Mouse (Mus musculus) heart, embryonic 11.5 days (tissue): ENCODE data around the gene Cebpe. TPM values are rescaled to one million over a fixed set of nuclear protein-coding genes. Genes with fewer than 3 reads are reported as not detected.

Experiments used
- ATAC-seq: fragments of 200-750 bp; cut with Nextera tagmentation; replicated peaks from 2 replicates; pipeline ENCODE4 v1.8.0; 2017; ENCODE audit warnings: moderate library complexity; ENCODE audit not compliant: insufficient number of reproducible peaks, low FRiP score, low TSS enrichment
- H3K27ac ChIP-seq: fragments of 300-500 bp; sonication (generic); 2 replicates; pipeline ENCODE4 v1.5.1; 2014; ENCODE audit warnings: mild to moderate bottlenecking, low read depth, low read length
- H3K27me3 ChIP-seq: fragments of 300-500 bp; sonication (generic); 2 replicates; pipeline ENCODE4 v1.6.1; 2014; ENCODE audit warnings: mild to moderate bottlenecking, low read length, mixed read lengths; ENCODE audit not compliant: control insufficient read depth, insufficient read depth
- H3K36me3 ChIP-seq: fragments of 300-500 bp; sonication (generic); 2 replicates; pipeline ENCODE4 v1.6.1; 2014; ENCODE audit warnings: mild to moderate bottlenecking, low read length, moderate library complexity, mixed read lengths; ENCODE audit not compliant: control insufficient read depth, insufficient read depth
- H3K4me1 ChIP-seq: fragments of 300-500 bp; sonication (generic); 2 replicates; pipeline ENCODE4 v1.6.1; 2014; ENCODE audit warnings: low read length; ENCODE audit not compliant: control insufficient read depth, insufficient read depth
- H3K4me2 ChIP-seq: fragments of 300-500 bp; sonication (generic); 2 replicates; pipeline ENCODE4 v1.6.1; 2014; ENCODE audit warnings: mild to moderate bottlenecking, moderate library complexity
- H3K4me3 ChIP-seq: fragments of 300-500 bp; sonication (generic); 2 replicates; pipeline ENCODE4 v1.5.1; 2014; ENCODE audit warnings: low read depth, low read length
- H3K9ac ChIP-seq: fragments of 300-500 bp; sonication (generic); 2 replicates; pipeline ENCODE4 v1.6.1; 2014; ENCODE audit warnings: mild to moderate bottlenecking, low read depth, low read length, moderate library complexity
- H3K9me3 ChIP-seq: fragments of 300-500 bp; sonication (generic); replicated peaks from 2 replicates; pipeline ENCODE4 v1.6.1; 2016; ENCODE audit warnings: low read length; ENCODE audit not compliant: control insufficient read depth
- WGBS: fragments of 180-500 bp; shearing (Covaris S2); extraction: QIAGEN DNeasy Blood & Tissue Kit; methylation state at CpG from one replicate; pipeline ENCODE4 v1.1.7; 2014; ENCODE audit not compliant: insufficient replicate concordance; 5-methylcytosine and 5-hydroxymethylcytosine counted together
- polyA plus RNA-seq: library from polyadenylated mRNA; unstranded; fragments of >200 nt; fragmentation: Nextera tagmentation; extraction: Ambion mirVana; gene quantifications from 2 replicates; pipeline ENCODE4 v1.2.1, GENCODE M21; 2014

Cebpe gene
- polyA plus RNA-seq, 1 experiment from 2014 or later, result not detected

DNA sequence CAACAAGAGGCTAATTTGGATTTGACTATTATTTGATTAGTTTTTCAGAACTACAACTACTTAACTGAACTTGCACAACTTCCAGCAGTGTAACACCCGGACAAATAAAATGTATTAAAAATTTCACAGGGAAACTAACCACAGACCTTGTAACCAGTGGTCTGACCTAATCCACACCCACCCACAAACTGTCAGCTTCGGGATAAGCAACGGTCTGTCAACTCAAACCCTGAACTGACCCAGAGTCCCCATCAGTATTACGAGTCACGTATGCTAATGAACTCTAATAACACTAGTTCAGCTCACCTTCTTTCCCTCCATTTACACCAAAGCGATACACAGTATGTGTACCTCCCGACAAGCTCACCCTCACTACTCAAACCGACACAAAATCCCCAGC lies 26.5 kb downstream of the Cebpe start:
- 12% methylated on average over 8 of the region's 8 CpGs for WGBS

DNA sequence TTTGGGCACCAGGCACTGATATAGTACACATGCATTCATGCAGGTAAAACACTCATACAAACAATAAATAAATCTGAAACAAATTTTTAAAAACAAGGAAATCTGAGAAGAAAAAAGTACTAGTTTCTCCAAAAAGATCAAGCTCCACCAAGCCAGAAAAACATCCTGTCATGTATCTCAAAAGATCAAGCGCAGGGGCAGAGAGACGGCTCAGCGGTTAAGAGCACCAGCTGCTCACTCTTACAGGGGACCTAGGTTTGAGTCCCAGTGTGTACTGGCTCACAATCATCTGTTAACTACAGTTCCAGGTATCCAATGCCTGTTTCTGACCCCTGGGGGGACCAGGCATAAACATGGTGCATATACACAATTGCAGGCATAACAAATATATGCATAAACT lies 29.6 kb downstream of the Cebpe start:
- H3K27me3 ChIP-seq, result no peaks in the 10 kb centered on the region
- no peak overlapping the region for H3K4me2 ChIP-seq
- no peak overlapping the region for H3K9ac ChIP-seq
- peaks cover 10% of the 10 kb centered on the region for H3K36me3 ChIP-seq
- peaks cover 11% of the 10 kb centered on the region for H3K4me1 ChIP-seq
- WGBS, result 91% methylated on average over 3 of the region's 3 CpGs
- no peak overlapping the region for H3K27ac ChIP-seq
- H3K4me3 ChIP-seq, result no peak overlapping the region
- no peak for ATAC-seq
- H3K9me3 ChIP-seq, result no peaks in the 10 kb centered on the region

More for the DNA sequence above, 26.5 kb downstream of the Cebpe start:
- H3K36me3 ChIP-seq, result peaks cover 5% of the 10 kb centered on the region; the same call in 1 of the 2 replicates
- no peaks in the 10 kb centered on the region for H3K27me3 ChIP-seq
- H3K27ac ChIP-seq, result peak overlapping the region; percentile 98
- peak overlapping the region; percentile 89 for H3K4me2 ChIP-seq
- H3K9ac ChIP-seq, result peak overlapping the region; percentile 99
- H3K4me3 ChIP-seq, result peak overlapping the region; percentile 89
- no peak for ATAC-seq
- no peaks in the 10 kb centered on the region for H3K9me3 ChIP-seq
- H3K4me1 ChIP-seq, result peaks cover 17% of the 10 kb centered on the region

- WGBS, result 86% methylated on average over 16 of the region's 16 CpGs
- Histone ChIP-seq H3K4me1 (no peaks in the 10 kb centered on the region), H3K27ac (no peak overlapping the region), H3K36me3 (peaks cover 23% of the 10 kb centered on the region), H3K4me2 (no peak overlapping the region), H3K9ac (0 out of 2 replicates have a peak overlapping the region, but pooled peaks have one; percentile 16), H3K4me3 (no peak overlapping the region), H3K9me3 (no peaks in the 10 kb centered on the region), H3K27me3 (no peaks in the 10 kb centered on the region)
- ATAC-seq, result no peak
Observed at GRCm38 (mm10) chr14:54678657-54679304, 33.2 kb downstream of the Cebpe start.

DNA sequence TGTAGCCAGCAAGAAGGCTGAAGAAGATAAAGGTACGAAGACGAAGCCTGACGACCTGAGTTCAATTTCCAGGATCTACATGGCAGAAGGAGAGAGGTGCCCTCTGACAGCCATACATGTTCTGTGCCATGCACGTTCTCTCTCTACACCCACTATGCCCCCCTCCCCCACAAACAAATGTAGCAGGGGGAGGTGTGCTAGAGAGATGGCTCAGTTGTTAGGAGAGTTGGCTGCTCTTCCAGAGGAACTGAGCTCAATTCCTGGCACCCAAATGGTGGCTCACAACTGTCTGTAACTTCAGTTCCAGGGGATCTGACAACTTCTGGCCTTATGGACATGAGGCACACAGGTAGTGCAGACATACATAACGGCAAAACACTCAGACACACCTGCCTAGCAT lies 35.7 kb downstream of the Cebpe start:
- Histone ChIP-seq H3K9ac (no peak overlapping the region), H3K4me3 (no peak overlapping the region), H3K4me2 (no peak overlapping the region), H3K27me3 (no peaks in the 10 kb centered on the region), H3K36me3 (peaks cover 29% of the 10 kb centered on the region), H3K9me3 (no peaks in the 10 kb centered on the region), H3K27ac (no peak overlapping the region), H3K4me1 (no peaks in the 10 kb centered on the region)
- no peak; the same call in 1 of the 2 replicates for ATAC-seq
- 89% methylated on average over 5 of the region's 5 CpGs for WGBS

GRCm38 (mm10) chr14:54674317-54674716 lies 37.7 kb downstream of the Cebpe start:
- H3K27me3 ChIP-seq, result no peaks in the 10 kb centered on the region
- no peak for ATAC-seq
- no peak overlapping the region for H3K4me2 ChIP-seq
- H3K4me3 ChIP-seq, result no peak overlapping the region
- H3K36me3 ChIP-seq, result peaks cover 28% of the 10 kb centered on the region
- WGBS, result 71% methylated on average over 2 of the region's 2 CpGs
- H3K4me1 ChIP-seq, result no peaks in the 10 kb centered on the region
- H3K9me3 ChIP-seq, result no peaks in the 10 kb centered on the region
- H3K27ac ChIP-seq, result no peak overlapping the region
- H3K9ac ChIP-seq, result no peak overlapping the region

DNA sequence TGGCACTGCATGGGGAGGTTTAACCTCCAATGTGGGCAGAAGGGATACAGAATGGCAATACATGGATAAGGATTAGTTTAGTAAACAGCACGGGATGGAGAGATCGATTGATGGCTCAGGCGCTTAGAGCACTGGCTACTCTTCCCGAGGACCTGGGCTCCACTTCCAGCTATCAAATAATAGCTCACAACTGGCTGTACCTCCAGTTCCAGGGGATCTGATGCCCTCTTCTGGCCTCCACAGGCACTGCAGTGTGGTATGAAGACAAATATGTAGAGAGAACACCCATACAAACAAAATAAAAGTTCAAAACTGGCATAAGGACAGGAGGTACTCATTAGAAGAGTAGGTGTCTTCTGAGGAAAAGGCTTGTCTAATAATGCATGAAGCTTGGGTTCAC lies 42.6 kb downstream of the Cebpe start:
- Histone ChIP-seq H3K27me3 (no peaks in the 10 kb centered on the region), H3K36me3 (peaks cover 33% of the 10 kb centered on the region), H3K9me3 (no peaks in the 10 kb centered on the region), H3K9ac (no peak overlapping the region), H3K4me3 (no peak overlapping the region), H3K4me2 (no peak overlapping the region), H3K4me1 (no peaks in the 10 kb centered on the region), H3K27ac (no peak overlapping the region)
- WGBS, result 75% methylated on average over 4 of the region's 4 CpGs
- ATAC-seq, result no peak

DNA sequence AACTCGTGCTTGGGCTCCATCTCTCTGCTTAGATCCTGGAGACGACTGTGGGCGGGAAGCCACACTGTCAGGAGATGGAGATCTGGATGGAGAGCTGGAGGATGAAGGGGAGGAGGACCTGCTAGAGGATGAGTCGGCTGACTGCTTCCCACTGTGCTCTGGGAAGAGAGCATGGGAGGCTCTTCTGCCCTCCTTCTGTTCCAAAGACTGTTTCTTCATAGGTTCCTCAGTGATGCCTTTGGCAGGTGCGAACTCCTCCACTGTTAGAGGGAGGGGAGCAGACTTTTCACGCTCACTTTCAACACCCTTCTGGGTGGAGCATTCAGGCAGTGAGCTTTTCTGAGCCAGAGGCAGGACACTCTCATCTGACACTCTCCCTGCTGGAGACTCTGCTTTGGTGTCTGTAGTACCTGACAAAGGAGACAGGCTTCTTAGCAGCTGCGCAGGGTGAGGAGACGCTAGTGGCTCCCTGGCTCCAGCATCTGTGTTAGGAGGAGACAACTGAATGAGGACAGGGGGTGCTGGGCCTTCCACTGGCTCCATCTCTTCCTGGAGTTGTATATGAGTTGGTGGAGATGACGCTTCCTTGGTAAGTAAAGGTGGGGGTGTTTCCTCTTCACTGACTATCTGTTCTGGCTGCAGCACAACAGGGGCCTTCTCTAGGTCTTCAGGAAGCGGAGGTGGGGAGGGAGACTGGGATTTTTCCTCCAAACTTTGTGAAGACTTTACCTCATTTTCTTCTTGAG lies 47.3 kb downstream of the Cebpe start:
- Histone ChIP-seq H3K9ac (no peak overlapping the region), H3K27ac (no peak overlapping the region), H3K4me1 (no peaks in the 10 kb centered on the region), H3K4me3 (no peak overlapping the region), H3K36me3 (peaks cover 39% of the 10 kb centered on the region), H3K9me3 (no peaks in the 10 kb centered on the region), H3K4me2 (no peak overlapping the region), H3K27me3 (no peaks in the 10 kb centered on the region)
- WGBS, result 87% methylated on average over 10 of the region's 10 CpGs
- ATAC-seq, result no peak
